Mouse (Mus musculus) midbrain, embryonic 14.5 days (tissue): ENCODE measurements at regions not wholly inside any gene's neighbourhood (a gene's known extent, or its start where the extent isn't known, plus 50 kb on each side); places are given as distances from the start of the nearest gene placed in this dataset.
A peak's percentile ranks its signal among the peaks of the same experiment; 100 is the strongest.
"Not testable (repeated sequence)": the region's sequence is repeated elsewhere in the genome, so short reads cannot be mapped to it uniquely, and the experiment has no call there.

Experiments used
- ATAC-seq: fragments of 200-750 bp; cut with Nextera tagmentation; 2 replicates; pipeline ENCODE4 v1.8.0; 2017; ENCODE audit warnings: moderate number of reproducible peaks, moderate library complexity; ENCODE audit not compliant: low FRiP score, low TSS enrichment
- DNase-seq: peaks from one replicate; pipeline ENCODE4 v3.0.0-alpha.2; 2015
- H3K27ac ChIP-seq: fragments of 300-500 bp; sonication (generic); replicated peaks from 2 replicates; pipeline ENCODE4 v1.5.1; 2014; ENCODE audit warnings: mild to moderate bottlenecking, low read depth, low read length, moderate library complexity
- H3K27me3 ChIP-seq: fragments of 300-500 bp; sonication (generic); 2 replicates; pipeline ENCODE4 v1.6.1; 2014; ENCODE audit warnings: low read length, control low read depth, mixed read lengths; ENCODE audit not compliant: control insufficient read depth, insufficient read depth
- H3K36me3 ChIP-seq: fragments of 300-500 bp; sonication (generic); 2 replicates; pipeline ENCODE4 v1.6.1; 2014; ENCODE audit warnings: low read length, control low read depth; ENCODE audit not compliant: control insufficient read depth, insufficient read depth
- H3K4me1 ChIP-seq: fragments of 300-500 bp; sonication (generic); 2 replicates; pipeline ENCODE4 v1.6.1; 2014; ENCODE audit warnings: mild to moderate bottlenecking, antibody characterized with exemption, low read length, control low read depth; ENCODE audit not compliant: control insufficient read depth, insufficient read depth
- H3K4me2 ChIP-seq: fragments of 300-500 bp; sonication (generic); 2 replicates; pipeline ENCODE4 v1.6.1; 2014; ENCODE audit warnings: mild to moderate bottlenecking, low read length, moderate library complexity
- H3K4me3 ChIP-seq: fragments of 300-500 bp; sonication (generic); replicated peaks from 2 replicates; pipeline ENCODE4 v1.5.1; 2014; ENCODE audit warnings: low read depth, low read length
- H3K9ac ChIP-seq: fragments of 300-500 bp; sonication (generic); replicated peaks from 2 replicates; pipeline ENCODE4 v1.6.1; 2014; ENCODE audit warnings: mild to moderate bottlenecking, low read length, moderate library complexity
- H3K9me3 ChIP-seq: fragments of 300-500 bp; sonication (generic); 2 replicates; pipeline ENCODE4 v1.6.1; 2016; ENCODE audit warnings: low read length, control low read depth, mixed read lengths; ENCODE audit not compliant: control insufficient read depth
- WGBS: fragments of 180-500 bp; shearing (Covaris S2); extraction: QIAGEN DNeasy Blood & Tissue Kit; methylation state at CpG from one replicate; pipeline ENCODE4 v1.1.7; 2014; 5-methylcytosine and 5-hydroxymethylcytosine counted together

GRCm38 (mm10) chr14:113838237-113838636 lies 523.8 kb downstream of the Tpm3-rs7 start:
- no peak overlapping the region for H3K4me3 ChIP-seq
- no peaks in the 10 kb centered on the region for H3K9me3 ChIP-seq
- DNase-seq (no peak), ATAC-seq (no peak)
- H3K27ac ChIP-seq = no peak overlapping the region
- H3K9ac ChIP-seq = no peak overlapping the region
- no peaks in the 10 kb centered on the region for H3K4me1 ChIP-seq
- H3K27me3 ChIP-seq = no peaks in the 10 kb centered on the region
- WGBS = 86% methylated on average over 5 of the region's 5 CpGs
- no peaks in the 10 kb centered on the region for H3K36me3 ChIP-seq
- H3K4me2 ChIP-seq = no peak overlapping the region

GRCm38 (mm10) chr14:113847836-113848235 lies 533.4 kb downstream of the Tpm3-rs7 start:
- 100% methylated on average over 1 of the region's 1 CpGs for WGBS
- H3K4me3 ChIP-seq, ATAC-seq, H3K9me3 ChIP-seq, H3K36me3 ChIP-seq, H3K9ac ChIP-seq, H3K27me3 ChIP-seq, H3K4me2 ChIP-seq, H3K27ac ChIP-seq, DNase-seq, H3K4me1 ChIP-seq: not testable (repeated sequence)

- 91% methylated on average over 4 of the region's 4 CpGs for WGBS
- no peaks in the 10 kb centered on the region for H3K36me3 ChIP-seq
- H3K9me3 ChIP-seq = no peaks in the 10 kb centered on the region
- DNase-seq (no peak), ATAC-seq (no peak)
- H3K27ac ChIP-seq = no peak overlapping the region
- H3K27me3 ChIP-seq = no peaks in the 10 kb centered on the region
- H3K4me2 ChIP-seq = no peak overlapping the region
- H3K9ac ChIP-seq = no peak overlapping the region
- no peak overlapping the region for H3K4me3 ChIP-seq
- H3K4me1 ChIP-seq = no peaks in the 10 kb centered on the region
These were observed 538.6 kb downstream of the Tpm3-rs7 start for GRCm38 (mm10) chr14:113852988-113853387.

- no peaks in the 10 kb centered on the region for H3K4me1 ChIP-seq
- ATAC-seq = peak; percentile 41; the same call in 1 of the 2 replicates
- H3K9ac ChIP-seq = no peak overlapping the region
- H3K4me2 ChIP-seq = no peak overlapping the region
- no peaks in the 10 kb centered on the region for H3K36me3 ChIP-seq
- H3K4me3 ChIP-seq = no peak overlapping the region
- no peak overlapping the region for H3K27ac ChIP-seq
- WGBS = 51% methylated on average over 5 of the region's 5 CpGs
- no peaks in the 10 kb centered on the region for H3K9me3 ChIP-seq
- DNase-seq = peak; percentile 77
- no peaks in the 10 kb centered on the region for H3K27me3 ChIP-seq
These were observed 553.0 kb downstream of the Tpm3-rs7 start for GRCm38 (mm10) chr14:113867123-113868019.

- no peak overlapping the region for H3K27ac ChIP-seq
- H3K9me3 ChIP-seq = no peaks in the 10 kb centered on the region
- DNase-seq = no peak
- H3K4me2 ChIP-seq = no peak overlapping the region
- no peak overlapping the region for H3K4me3 ChIP-seq
- H3K36me3 ChIP-seq = no peaks in the 10 kb centered on the region
- no peak overlapping the region for H3K9ac ChIP-seq
- no peak for ATAC-seq
- no peaks in the 10 kb centered on the region for H3K4me1 ChIP-seq
- H3K27me3 ChIP-seq = no peaks in the 10 kb centered on the region
These were observed 569.2 kb downstream of the Tpm3-rs7 start for GRCm38 (mm10) chr14:113883581-113883980.

- no peak overlapping the region for H3K27ac ChIP-seq
- ATAC-seq (no peak), DNase-seq (peak; percentile 7)
- H3K4me3 ChIP-seq = no peak overlapping the region
- no peaks in the 10 kb centered on the region for H3K36me3 ChIP-seq
- H3K9me3 ChIP-seq = no peaks in the 10 kb centered on the region
- no peaks in the 10 kb centered on the region for H3K4me1 ChIP-seq
- WGBS = 76% methylated on average over 6 of the region's 6 CpGs
- no peak overlapping the region for H3K4me2 ChIP-seq
- H3K9ac ChIP-seq = no peak overlapping the region
- no peaks in the 10 kb centered on the region for H3K27me3 ChIP-seq
These were observed 572.8 kb downstream of the Tpm3-rs7 start for GRCm38 (mm10) chr14:113886925-113887871.

GRCm38 (mm10) chr14:113930779-113931178 lies 616.4 kb downstream of the Tpm3-rs7 start:
- 49% methylated on average over 1 of the region's 1 CpGs for WGBS
- Histone ChIP-seq H3K36me3 (no peaks in the 10 kb centered on the region), H3K4me2 (no peak overlapping the region), H3K4me3 (no peak overlapping the region), H3K27ac (no peak overlapping the region), H3K9ac (no peak overlapping the region), H3K4me1 (no peaks in the 10 kb centered on the region), H3K27me3 (no peaks in the 10 kb centered on the region), H3K9me3 (no peaks in the 10 kb centered on the region)
- peak; percentile 43 for DNase-seq
- no peak for ATAC-seq

GRCm38 (mm10) chr14:113933841-113934240 lies 619.4 kb downstream of the Tpm3-rs7 start:
- Histone ChIP-seq H3K9me3 (no peaks in the 10 kb centered on the region), H3K4me1 (no peaks in the 10 kb centered on the region), H3K27ac (no peak overlapping the region), H3K9ac (no peak overlapping the region), H3K27me3 (no peaks in the 10 kb centered on the region), H3K4me2 (no peak overlapping the region), H3K4me3 (no peak overlapping the region), H3K36me3 (no peaks in the 10 kb centered on the region)
- ATAC-seq (no peak), DNase-seq (no peak)
- 94% methylated on average over 4 of the region's 4 CpGs for WGBS
